Mouse (Mus musculus) gastrocnemius, adult 8-10 months (tissue): ENCODE results near the gene Copz1. TPM values are rescaled to one million over a fixed set of nuclear protein-coding genes. Genes with fewer than 3 reads are reported as not detected.
A peak's percentile ranks its signal among the peaks of the same experiment; 100 is the strongest.
"Not testable (repeated sequence)": the region's sequence is repeated elsewhere in the genome, so short reads cannot be mapped to it uniquely, and the experiment has no call there.

ENCODE experiments used
- DNase-seq, 2 experiments: peaks; one replicate each; pipeline ENCODE4 v3.0.0; 2022; ENCODE audit warnings: low spot score in 2 of 2
- total RNA-seq, 4 experiments: library from RNA; stranded (reverse); gene quantifications; 2 replicates each; pipeline ENCODE4 v1.2.4; 2022

Copz1 gene
- total RNA-seq, result 10 to 100 TPM; 34.7 to 39.4 (median 35.6) TPM

GRCm38 (mm10) chr15:103272419-103273279, at the start of gene Copz1:
Gene Copz1 (plus strand): TSS chr15:103272714.
- DNase-seq, result peak; percentile 94 to 96

DNA sequence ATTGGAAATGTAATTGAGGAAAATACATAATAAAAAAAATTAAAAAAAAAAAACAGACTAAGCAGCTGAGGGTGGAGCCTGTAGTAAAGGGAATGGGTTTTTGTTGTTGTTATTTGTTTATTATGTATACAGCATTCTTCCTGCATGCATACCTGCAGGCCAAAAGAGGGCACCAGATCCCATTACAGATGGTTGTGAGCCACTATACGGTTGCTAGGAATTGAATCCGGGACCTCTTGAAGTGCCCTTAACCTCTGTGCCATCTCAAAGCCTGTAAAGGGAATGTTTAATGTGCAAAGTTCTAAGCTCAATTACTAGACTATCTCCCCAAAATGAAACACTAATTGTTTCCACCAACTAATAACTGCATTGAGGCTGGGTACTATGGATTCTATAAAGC, 48.4 kb upstream of the Copz1 start:
- DNase-seq, result no peak

- no peak for DNase-seq
These were observed 45.5 kb upstream of the Copz1 start for GRCm38 (mm10) chr15:103227022-103227421.

DNA sequence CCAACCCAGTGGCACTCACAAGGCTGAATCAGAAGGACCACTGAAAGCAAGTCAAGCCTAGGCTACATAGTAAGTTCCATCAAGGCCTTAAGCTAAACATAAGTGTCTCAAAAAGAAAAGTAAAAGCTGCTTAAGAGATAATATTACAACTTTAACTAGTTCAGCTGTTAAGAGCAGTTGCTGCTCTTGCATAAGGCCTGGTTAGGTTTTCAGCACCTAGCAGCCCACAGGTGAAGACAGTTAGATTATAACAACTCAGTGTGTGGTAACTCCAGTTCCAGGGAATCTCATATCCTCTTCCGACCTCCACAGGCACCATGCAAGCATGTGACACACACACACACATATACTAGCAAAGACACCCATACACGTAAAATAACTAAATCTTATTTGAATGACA, 44.9 kb upstream of the Copz1 start:
- no peak for DNase-seq

DNA sequence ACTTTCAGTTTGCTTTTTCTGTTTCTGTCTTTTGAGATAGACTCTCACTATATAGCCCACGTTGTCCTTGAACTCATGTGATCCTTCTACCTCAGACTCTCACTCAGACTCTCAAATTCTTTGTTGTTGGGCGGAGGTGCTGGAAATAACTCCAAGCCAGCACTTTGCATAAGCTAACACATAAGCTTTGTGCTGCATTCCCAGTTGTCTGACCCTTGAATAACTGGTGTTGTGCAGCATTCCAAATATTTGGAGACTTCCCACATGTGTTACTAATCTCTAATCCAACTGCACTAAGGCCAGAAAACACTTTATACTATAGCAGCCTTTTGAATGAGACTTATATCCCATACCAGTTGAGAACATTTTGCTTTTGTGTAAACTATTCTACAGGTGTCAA, 43.6 kb upstream of the Copz1 start:
- no peak for DNase-seq

GRCm38 (mm10) chr15:103233119-103233518, 39.4 kb upstream of the Copz1 start:
- no peak for DNase-seq

DNA sequence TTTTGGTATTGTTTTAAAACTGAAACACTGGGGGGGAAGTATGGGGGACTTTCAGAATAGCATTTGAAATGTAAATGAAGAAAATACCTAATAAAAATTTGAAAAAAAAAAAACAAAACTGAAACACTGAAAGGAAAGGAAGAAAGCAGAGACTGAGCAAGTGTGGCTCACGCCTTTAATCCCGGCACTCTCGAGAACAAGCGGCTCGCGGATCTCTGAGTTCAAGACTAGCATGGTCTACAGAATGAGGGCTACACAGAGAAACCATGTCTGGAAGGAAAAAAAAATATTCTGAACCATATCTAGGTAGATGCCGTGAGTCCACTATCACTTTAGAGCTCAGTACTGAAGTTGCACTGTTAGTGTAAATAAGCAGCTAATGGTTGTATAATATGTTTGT, 35.2 kb upstream of the Copz1 start:
- no peak for DNase-seq

DNA sequence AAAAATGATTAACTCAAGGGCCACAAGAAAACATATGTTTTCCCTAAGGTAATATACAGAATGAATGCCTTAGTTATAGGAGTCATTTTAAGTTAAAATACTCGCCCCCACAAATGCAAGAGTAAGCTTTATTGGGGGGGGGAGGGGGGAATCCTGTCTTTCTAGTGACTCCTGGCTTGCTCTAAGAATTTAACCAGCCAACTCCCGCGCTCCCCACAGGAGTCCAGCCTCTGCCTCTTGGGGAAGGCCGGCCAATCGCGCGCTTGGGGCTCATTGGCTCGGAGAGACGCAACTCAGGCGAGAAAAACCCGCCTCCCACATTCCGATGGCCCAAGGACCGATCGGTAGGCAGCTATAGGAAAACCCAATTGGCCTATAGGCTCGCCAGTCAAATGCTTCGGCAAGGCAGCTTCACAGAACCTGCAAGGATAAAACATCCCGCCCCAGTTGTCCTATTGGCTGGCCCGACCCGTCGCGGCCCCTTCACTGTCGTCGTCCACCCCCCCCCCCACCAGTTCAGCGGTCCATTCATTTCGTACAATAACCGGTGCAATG, 33.3 kb upstream of the Copz1 start:
- peak; percentile 77 to 83 for DNase-seq

DNA sequence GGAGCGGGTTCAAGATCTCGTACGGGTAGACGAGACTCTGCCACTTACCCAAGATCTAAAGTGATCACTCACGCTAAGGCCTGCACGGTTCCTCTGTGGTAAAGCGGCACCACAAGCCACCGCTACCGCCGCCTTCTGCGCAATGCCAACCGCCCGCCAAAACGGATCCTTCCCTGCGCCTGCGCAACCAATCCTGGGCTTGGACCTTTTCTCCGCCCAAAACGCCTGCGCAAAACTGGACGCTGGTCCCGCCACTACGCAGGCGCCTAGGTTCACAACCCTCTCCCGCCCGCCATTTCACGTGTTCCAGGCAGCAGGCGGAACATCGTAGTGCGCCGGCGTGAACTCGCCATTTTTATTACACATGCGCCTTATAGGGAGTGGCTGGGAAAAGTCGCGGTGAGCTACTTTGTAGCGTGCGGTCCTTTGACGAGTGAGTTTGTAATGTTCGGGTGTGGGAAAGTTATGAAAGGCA, 32.8 kb upstream of the Copz1 start, which contains the start of gene Cbx5:
Gene Cbx5, minus strand, starts transcription at position 132 of the 475 bp plus-strand sequence.
- peak; percentile 95 to 98 for DNase-seq

GRCm38 (mm10) chr15:103240160-103241028, 32.1 kb upstream of the Copz1 start, which contains the start of gene Hnrnpa1:
Gene Hnrnpa1 (plus strand): TSS chr15:103240432.
- peak; percentile 91 to 93 for DNase-seq

DNA sequence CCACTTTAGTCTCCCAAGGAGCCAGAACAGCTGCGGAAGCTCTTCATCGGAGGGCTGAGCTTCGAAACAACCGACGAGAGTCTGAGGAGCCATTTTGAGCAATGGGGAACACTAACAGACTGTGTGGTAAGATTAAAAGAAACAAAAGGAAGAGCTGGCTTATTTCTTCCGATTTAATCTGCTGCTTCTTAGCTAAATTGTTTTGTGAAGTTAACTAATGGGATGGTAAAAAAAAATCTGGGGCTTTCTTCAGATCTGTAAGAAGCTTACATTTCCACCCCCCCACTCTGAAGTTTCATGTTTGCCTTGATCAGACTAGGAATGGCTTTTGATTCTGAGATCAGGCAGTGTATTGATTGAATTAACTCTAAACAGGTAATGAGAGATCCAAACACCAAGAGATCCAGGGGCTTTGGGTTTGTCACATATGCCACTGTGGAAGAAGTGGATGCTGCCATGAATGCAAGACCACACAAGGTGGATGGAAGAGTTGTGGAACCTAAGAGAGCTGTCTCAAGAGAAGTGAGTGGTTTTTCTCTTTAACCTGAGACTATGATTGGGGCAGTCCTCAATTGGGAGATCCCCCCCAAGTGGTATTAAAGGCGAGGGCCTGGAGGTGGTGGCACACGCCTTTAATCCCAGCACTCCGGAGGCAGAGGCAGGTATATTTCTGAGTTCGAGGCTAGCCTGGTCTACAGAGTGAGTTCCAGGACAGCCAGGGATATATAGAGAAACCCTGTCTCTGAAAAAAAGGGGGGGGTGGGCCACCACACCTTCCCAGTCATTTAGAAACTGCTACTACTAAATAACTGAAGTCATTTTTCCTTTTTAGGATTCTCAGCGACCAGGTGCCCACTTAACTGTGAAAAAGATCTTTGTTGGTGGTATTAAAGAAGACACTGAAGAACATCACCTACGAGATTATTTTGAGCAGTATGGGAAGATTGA, 31.2 kb upstream of the Copz1 start:
- not testable (repeated sequence) for DNase-seq

DNA sequence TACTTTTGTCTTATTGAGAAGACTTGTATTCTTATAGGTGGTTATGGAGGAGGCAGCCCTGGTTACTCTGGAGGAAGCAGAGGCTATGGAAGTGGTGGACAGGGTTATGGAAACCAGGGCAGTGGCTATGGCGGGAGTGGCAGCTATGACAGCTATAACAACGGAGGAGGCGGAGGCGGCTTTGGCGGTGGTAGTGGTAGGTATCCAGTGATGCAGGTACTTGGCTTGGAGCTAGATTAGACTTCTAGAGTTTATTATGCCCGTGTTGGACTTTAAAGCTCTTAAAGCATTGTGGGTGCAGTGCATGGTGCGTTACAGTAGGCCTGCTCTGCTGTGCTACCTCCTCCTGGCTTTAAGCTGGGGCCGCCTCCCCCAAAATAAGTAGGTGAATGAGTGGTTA, 29.6 kb upstream of the Copz1 start:
- no peak for DNase-seq

GRCm38 (mm10) chr15:103245616-103246015, 26.9 kb upstream of the Copz1 start:
- DNase-seq, result no peak

GRCm38 (mm10) chr15:103247078-103247781, 25.3 kb upstream of the Copz1 start:
- no peak for DNase-seq

- no peak for DNase-seq
These were observed 24.6 kb upstream of the Copz1 start for GRCm38 (mm10) chr15:103247782-103248400.

DNA sequence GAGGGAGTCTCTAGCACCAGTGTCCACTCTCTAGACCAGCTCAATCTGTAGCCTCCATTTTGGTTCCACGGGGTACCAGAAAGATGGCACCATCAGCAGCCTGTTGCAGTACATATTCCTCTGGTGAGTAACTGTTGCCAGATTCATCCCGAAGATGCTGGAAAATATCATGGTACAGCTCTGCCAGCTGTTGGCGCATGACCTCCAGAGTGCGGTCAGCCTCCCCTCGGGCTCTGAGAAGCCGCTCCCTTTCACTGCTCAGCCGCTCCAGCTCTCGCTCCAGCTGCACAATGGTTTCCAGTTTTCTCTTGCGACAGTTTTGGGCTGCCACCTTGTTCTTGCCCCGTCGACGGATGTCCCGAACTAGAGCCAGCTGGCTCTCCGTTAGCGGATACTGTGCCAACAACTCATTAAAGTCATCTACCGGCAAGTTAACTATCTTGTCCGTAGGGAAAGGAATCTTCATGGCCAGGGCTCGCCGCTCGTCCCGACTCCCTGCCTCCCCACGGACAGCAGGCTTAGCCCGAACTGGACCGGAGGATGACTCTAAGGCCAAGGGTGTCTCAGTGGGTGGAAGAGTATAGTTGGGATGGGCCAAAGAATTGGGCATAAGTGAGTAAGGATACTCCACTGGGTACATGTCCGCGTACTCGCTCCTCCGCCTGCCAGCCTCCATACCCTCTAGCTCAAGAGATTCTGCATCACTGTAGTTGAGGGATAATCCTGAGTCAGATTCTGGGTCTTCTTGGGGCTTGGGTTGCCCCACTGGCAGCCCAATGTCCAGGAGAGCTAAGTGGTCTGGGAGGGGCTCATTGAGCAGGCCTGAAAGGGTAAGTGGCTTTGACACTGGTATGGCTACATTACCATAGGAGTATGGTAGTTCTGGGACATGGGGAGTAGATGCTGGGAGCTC, 23.9 kb upstream of the Copz1 start:
- no peak for DNase-seq

- DNase-seq, result not testable (repeated sequence)
These were observed 23.0 kb upstream of the Copz1 start for GRCm38 (mm10) chr15:103249511-103249910.

DNA sequence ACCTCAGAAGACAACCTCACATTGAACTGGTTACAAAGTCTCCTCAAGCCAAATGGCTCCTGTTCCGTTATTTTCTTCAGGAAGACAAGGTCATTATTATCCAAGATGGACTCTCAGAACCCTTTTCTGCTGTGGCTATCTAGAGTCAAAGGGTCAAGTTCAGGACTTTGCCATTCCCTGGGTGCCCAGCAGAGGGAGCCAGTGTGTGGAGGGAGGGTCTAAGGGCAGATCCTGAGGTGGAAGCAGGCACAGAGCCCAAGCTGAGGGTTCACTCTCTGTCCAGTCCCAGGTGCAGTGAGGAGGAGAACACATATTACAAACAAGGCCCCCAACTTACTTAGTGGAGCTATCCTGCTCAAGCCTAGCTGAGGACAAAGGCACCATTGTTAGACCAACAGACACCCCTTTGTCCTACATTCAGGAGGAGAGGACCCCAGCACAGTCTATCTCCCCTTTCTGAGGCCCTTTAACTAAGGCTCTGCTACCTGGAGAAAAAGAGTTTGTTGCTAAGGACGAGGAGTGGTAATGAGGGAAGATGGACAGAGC, 22.2 kb upstream of the Copz1 start:
- peak in 1 of 2 experiments; percentile 41 for DNase-seq
